Mouse (Mus musculus) liver, adult 10 weeks (tissue): ENCODE results near the gene Megf6. TPM values are rescaled to one million over a fixed set of nuclear protein-coding genes. Genes with fewer than 3 reads are reported as not detected.

Source experiments
- polyA plus RNA-seq: library from polyadenylated mRNA; stranded (reverse); fragments of 350-450 nt; fragmentation: Illumina TruSeq; extraction: RNeasy Lipid Tissue Mini Kit (QIAGEN cat#74804); gene quantifications from one replicate; pipeline ENCODE4 v1.2.3, GENCODE M21; 2014; ENCODE audit warnings: low read depth, low replicate concordance

Gene Megf6
- not detected for polyA plus RNA-seq

DNA sequence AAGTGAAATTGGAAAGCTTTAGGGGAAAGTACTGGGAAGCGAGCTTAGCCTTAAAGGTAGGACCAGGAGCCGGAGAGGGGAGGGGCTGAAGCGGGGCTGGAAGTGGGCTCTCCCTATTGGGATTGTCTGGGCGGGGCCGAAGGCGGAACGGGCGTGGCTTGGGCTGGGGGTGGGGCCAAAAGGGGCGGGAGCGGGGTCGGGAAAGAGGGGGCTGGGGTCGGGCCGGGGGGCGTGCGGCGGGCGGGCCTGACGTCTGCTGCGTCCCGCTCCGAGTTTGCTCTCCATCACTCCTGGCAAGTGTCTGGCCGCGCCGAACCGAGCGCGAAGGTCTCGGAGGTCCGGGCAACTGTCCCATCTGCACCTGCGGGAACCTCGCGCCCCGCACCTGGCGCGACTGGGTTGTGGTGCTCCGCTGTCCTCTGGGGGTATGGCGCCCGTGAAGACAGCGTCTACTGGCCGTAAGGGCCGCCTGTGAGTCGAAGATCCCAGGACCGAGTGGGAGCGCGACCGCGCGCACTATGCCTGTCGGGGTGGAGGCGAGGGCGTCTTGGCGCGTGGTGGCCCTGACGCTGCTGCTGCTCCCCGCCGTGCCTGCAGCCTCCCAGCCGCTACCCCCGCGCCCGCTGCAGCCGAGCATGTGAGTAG is at the start of gene Megf6:
Megf6 (plus strand) TSS at position 225 of the 645 bp plus-strand sequence.

DNA sequence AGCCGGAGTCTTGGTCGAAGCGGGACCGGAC is 30.5 kb upstream of the Megf6 start, which contains the start of gene Trp73:
Trp73 (minus strand) TSS at position 27 of the 31 bp plus-strand sequence.

DNA sequence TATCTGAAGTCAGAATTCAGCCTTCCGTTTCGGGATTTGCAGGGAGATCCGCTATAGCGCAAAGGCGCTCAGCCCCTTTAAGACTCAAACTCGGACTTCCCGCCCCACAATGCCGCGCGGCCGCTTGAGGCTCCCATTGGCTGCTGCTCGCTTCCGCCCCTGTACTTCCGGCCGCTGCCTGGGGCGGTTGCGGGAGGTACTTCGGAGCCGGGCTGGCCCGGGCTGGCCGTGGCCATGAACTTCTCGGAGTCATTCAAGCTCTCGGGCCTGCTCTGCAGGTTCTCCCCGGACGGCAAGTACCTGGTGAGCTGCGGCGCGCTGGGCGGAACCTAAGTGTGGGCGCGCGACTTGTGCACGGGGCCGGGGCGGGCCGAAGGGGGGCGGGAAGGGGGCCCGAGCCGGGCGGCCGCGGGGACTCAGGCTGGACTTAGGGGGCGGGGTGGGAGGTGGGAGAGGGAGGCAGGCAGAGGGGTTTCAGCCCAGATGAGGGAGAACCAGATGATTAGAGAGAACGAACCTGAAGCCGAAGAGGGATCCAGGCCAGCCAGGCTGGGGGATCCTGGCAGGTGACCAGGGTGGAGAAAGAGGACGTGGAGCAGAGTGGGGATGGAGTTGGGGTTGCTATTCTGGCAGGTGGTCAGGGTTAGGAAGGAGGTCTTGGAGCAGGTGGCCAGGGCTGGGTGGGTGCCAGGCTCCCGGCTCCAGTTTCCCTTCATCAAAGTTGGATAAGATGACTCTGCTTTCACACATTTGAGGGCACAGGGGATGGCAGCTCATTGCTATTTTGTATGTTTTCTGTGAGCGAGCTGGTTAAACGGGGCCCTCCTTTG is 28.1 kb upstream of the Megf6 start, which contains the start of gene Wrap73:
Wrap73 (plus strand) TSS at position 162 of the 830 bp plus-strand sequence.

DNA sequence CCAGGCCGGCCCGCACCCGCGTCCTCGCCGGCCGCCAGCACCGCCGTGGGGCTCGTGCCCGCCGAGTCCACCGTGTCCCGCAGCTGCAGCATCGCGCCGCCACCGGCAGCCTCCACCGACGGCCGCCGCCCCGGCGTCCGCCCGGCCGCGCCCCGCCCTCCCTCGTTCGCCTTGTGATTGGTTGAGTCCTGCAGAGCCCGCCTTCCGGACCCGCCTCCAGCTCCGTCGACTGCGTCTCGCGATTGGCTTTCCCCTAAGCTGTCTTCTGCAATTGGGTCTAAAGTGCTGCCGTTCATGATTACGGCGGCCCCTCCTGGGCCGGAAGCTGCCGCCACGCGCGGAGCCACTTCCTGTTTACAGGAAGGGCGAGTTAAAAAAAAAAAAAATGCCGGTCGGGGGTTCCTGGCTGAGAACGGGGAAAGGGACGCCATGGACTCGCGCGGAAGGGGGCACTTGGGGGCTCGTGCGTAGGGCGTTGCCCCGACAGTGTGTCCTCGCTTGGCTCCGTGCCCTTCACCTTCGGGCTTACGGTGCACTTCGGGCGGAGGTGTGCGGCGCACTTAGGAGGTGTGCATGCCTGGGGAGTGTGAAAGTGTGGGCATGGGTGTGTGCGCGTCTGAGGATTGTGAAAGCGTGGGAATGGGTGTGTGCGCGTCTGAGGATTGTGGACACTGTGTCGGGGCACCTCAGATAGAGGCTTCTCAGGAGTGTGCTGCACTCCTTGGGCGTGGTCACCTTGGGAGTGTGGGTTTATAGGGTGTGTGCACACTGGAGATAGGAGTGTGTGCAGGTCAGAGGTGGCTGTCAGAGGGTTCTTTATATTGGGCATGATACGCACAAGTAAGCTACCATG is 9.8 kb upstream of the Megf6 start, which contains the start of gene Tprgl:
Tprgl (minus strand) TSS at position 129 of the 853 bp plus-strand sequence.

DNA sequence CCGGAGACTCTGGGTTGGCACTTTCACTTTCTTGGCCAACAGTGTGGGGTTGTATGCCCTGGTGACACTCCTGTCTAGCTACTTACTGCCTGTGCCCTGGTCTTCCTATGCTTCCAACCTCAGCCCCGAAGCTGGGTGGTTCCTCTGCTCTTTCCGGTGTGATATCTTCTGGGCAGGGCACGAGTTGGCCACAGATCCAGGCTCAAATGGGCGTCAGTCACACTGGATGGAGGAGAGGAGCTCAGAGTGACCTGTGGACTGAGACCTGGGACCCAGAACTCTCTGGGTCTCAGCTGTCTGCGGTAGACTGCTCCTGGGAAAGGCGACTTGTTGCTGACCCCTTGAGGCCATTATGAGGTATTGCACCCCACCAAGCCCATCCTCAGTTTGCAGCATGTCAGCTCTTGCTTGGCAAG is 130.9 kb downstream of the Megf6 start, which contains the start of gene Arhgef16:
Arhgef16 (minus strand) TSS at position 211 of the 416 bp plus-strand sequence.

Other genes with a start within 250 kb of the Megf6 start
- gene A430005L14Rik, start 213.5 kb upstream of the Megf6 start, polyA plus RNA-seq: 16.9 TPM
- gene Dffb, start 195.6 kb upstream of the Megf6 start, polyA plus RNA-seq: 2.6 TPM
- gene Cep104, start 195.5 kb upstream of the Megf6 start, polyA plus RNA-seq: 2.5 TPM
- 9.1 TPM for gene Lrrc47, start 159.0 kb upstream of the Megf6 start, polyA plus RNA-seq
- gene Smim1, start 144.5 kb upstream of the Megf6 start, polyA plus RNA-seq: not detected
- gene Ccdc27, start 128.1 kb upstream of the Megf6 start, polyA plus RNA-seq: not detected
- not detected for gene Trp73, start 30.5 kb upstream of the Megf6 start, polyA plus RNA-seq
- 0.93 TPM for gene Wrap73, start 28.4 kb upstream of the Megf6 start, polyA plus RNA-seq
- gene Tprgl, start 10.1 kb upstream of the Megf6 start, polyA plus RNA-seq: 42.4 TPM
- not detected for gene Arhgef16, start 130.9 kb downstream of the Megf6 start, polyA plus RNA-seq
- not detected for gene B230104I21Rik, start 165.4 kb downstream of the Megf6 start, polyA plus RNA-seq